Mouse (Mus musculus) ovary, postnatal 36 days (tissue): ENCODE measurements at regions not wholly inside any gene's neighbourhood (a gene's known extent, or its start where the extent isn't known, plus 50 kb on each side); places are given as distances from the start of the nearest gene placed in this dataset.
"Not testable (repeated sequence)": the region's sequence is repeated elsewhere in the genome, so short reads cannot be mapped to it uniquely, and the experiment has no call there.

Experiments used
- DNase-seq: peaks from one replicate; pipeline ENCODE4 v3.0.0; 2022; ENCODE audit warnings: low spot score, mixed read lengths

DNA sequence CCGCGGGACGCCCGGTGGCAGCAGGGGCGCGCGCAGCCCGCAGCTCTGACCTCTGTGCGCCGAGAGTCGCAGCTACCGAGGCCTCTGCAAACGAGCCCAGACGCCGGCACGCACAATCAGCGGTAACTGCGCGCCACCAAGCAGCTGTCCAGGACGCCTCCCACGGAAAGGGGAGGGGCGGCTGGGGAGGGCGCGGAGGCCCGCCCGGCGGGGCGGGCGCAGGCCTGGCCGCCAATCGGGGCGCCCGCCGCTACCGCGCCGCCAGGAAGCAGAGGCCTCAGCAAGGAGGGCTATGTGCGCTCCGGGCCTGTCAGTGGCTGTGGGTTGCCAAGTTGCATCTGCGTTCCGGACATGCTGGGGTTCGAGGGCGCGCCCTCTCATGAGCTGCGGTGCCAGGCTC lies 613.3 kb upstream of the Ywhaq start:
- DNase-seq = peak; percentile 23

DNA sequence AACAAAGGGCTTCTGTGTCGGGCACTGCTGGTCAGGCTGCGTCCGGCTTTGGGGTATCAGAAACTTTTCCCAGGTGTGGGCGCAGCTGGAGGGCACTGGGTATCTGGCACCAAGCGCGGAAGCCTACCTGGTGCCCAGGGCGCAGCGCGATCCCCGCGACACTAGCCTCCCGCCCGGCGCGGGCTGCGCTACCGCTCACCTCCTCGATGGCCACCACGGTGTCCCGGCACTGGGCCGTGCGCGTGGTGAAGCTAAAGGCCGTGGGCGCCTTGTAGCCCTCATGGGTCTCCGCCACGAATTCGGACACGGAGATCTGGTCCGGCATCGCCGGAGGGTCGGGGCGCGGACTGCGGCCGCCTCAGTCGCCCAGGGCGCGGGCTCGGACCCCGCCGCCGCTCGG lies 612.8 kb upstream of the Ywhaq start:
- not testable (repeated sequence) for DNase-seq
